Mouse (Mus musculus) ES-Bruce4 (cell line): ENCODE measurements around the gene Mrps30. TPM values are rescaled to one million over a fixed set of nuclear protein-coding genes. Genes with fewer than 3 reads are reported as not detected.

ENCODE experiments used
- H3K27ac ChIP-seq: 2 replicates; pipeline ENCODE4 v1.5.1; 2012; ENCODE audit warnings: low read length, inconsistent platforms; ENCODE audit not compliant: insufficient read depth
- H3K27me3 ChIP-seq: 2 replicates; pipeline ENCODE4 v1.6.1; 2012; ENCODE audit warnings: mild to moderate bottlenecking, low read length, inconsistent platforms; ENCODE audit not compliant: control insufficient read depth, poor library complexity, insufficient read depth, severe bottlenecking
- H3K36me3 ChIP-seq: 2 replicates; pipeline ENCODE4 v1.6.1; 2012; ENCODE audit warnings: inconsistent platforms, mild to moderate bottlenecking, low read length, moderate library complexity; ENCODE audit not compliant: control insufficient read depth, poor library complexity, insufficient read depth, severe bottlenecking
- H3K4me1 ChIP-seq: one replicate; pipeline ENCODE4 v1.8.1; 2011; ENCODE audit warnings: low read length; ENCODE audit not compliant: control insufficient read depth, insufficient read depth
- H3K4me3 ChIP-seq: 2 replicates; pipeline ENCODE4 v1.5.1; 2011; ENCODE audit warnings: low read depth, mild to moderate bottlenecking, low read length
- H3K9ac ChIP-seq: 2 replicates; pipeline ENCODE4 v1.6.1; 2012; ENCODE audit warnings: low read depth, mild to moderate bottlenecking, inconsistent platforms; ENCODE audit not compliant: poor library complexity, severe bottlenecking
- H3K9me3 ChIP-seq: replicated peaks from 2 replicates; pipeline ENCODE4 v1.6.1; 2012; ENCODE audit warnings: mild to moderate bottlenecking, low read length, inconsistent platforms; ENCODE audit not compliant: control insufficient read depth, poor library complexity, insufficient read depth, severe bottlenecking
- CTCF ChIP-seq: IDR thresholded peaks from one replicate; pipeline ENCODE4 v1.8.1; 2011; ENCODE audit warnings: low read depth, low read length
- EP300 ChIP-seq: IDR thresholded peaks from 2 replicates; pipeline ENCODE4 v1.6.1; 2011; ENCODE audit warnings: low read depth, low read length; ENCODE audit not compliant: insufficient read depth
- POLR2A ChIP-seq: IDR thresholded peaks from one replicate; pipeline ENCODE4 v1.8.1; 2011; ENCODE audit warnings: low read length; ENCODE audit not compliant: insufficient read depth
- polyA plus RNA-seq: library from polyadenylated mRNA; stranded (reverse); fragments of >200 nt; gene quantifications from 2 replicates; pipeline ENCODE4 v1.2.4, GENCODE M21; 2011; ENCODE audit warnings: low read depth; ENCODE audit not compliant: missing spikeins, insufficient read depth, insufficient read length

Gene Mrps30
- polyA plus RNA-seq, 1 experiment, result 34.7 TPM

DNA sequence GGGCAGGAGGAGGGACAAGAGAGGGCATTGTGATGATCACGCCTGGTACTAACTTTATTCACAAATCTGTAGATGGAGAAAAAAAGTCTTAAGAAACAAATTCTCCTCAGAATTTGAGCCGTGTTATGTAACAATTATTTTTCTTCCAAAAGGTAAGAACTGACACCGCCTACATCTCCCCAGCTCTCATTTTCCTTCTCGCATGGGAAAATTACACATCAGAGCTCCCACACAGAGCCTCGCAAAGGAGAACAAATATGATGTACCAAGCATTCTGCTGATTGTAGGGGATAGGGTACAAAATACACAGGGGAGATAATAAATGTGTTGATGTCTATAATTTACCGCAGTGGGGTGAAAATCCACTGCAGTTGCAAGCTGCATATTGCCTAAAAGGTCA is 23.7 kb downstream of the Mrps30 start:
- H3K9me3 ChIP-seq, result no peaks in the 10 kb centered on the region
- H3K27me3 ChIP-seq, result no peaks in the 10 kb centered on the region
- no peak overlapping the region for H3K4me3 ChIP-seq
- no peaks in the 10 kb centered on the region for H3K36me3 ChIP-seq
- no peaks in the 10 kb centered on the region for H3K4me1 ChIP-seq
- no peak overlapping the region for H3K27ac ChIP-seq
- TF ChIP-seq POLR2A (no peak), EP300 (no peak), CTCF (no peak)
- no peak overlapping the region for H3K9ac ChIP-seq

DNA sequence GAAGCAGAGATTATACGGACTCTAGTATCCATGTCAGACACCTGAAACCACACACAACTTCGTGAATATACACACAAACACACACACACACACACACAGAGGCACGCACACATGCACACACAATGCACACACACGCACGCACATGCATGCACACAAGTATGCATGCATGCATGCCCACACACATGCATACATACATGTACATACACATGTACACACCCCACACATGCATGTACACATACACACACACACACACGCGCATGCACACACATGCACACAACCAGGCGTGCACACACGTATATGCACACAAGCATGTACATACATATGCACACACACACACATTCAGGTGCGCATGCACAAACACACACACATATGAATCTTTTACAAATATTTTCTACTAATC is 36.2 kb downstream of the Mrps30 start:
- no peak overlapping the region for H3K9ac ChIP-seq
- no peaks in the 10 kb centered on the region for H3K36me3 ChIP-seq
- no peak overlapping the region for H3K27ac ChIP-seq
- no peaks in the 10 kb centered on the region for H3K9me3 ChIP-seq
- H3K4me1 ChIP-seq, result no peaks in the 10 kb centered on the region
- no peak overlapping the region for H3K4me3 ChIP-seq
- TF ChIP-seq POLR2A (no peak), CTCF (no peak), EP300 (no peak)
- H3K27me3 ChIP-seq, result no peaks in the 10 kb centered on the region

DNA sequence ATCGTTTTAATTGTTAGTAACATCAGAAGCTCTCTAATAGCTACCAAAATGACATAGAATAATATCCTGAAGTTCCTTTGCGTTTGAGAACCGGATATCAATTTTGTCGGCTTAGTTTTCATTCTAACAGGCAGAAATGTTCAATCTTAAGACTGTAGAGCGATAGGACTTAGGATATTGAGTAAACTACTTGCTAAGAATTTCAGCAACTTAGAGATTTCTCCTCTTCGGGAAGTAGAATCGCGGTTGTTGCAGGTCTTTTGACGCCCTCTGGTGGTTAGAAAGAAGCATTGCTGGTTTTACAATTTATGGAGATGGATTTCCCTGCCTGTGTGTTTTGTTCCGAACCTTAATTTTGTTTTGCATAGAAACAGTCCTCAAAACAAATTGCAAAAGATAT is 36.8 kb downstream of the Mrps30 start:
- Histone ChIP-seq H3K36me3 (no peaks in the 10 kb centered on the region), H3K9me3 (no peaks in the 10 kb centered on the region), H3K4me3 (no peak overlapping the region), H3K27me3 (no peaks in the 10 kb centered on the region), H3K4me1 (no peaks in the 10 kb centered on the region), H3K27ac (no peak overlapping the region), H3K9ac (no peak overlapping the region)
- TF ChIP-seq POLR2A (no peak), CTCF (no peak), EP300 (no peak)

Other genes starting within 250 kb of the Mrps30 start
- not detected in 2 replicates for gene B430218F22Rik, start 622 bp downstream of the Mrps30 start, polyA plus RNA-seq